Mouse (Mus musculus) embryonic facial prominence, embryonic 14.5 days (tissue): ENCODE data around the gene Rwdd2a. TPM values are rescaled to one million over a fixed set of nuclear protein-coding genes. Genes with fewer than 3 reads are reported as not detected.
A peak's percentile ranks its signal among the peaks of the same experiment; 100 is the strongest.

Experiments used
- ATAC-seq: fragments of 200-750 bp; cut with Nextera tagmentation; 2 replicates; pipeline ENCODE4 v1.8.0; 2017; ENCODE audit warnings: low read depth, moderate number of reproducible peaks, moderate TSS enrichment
- DNase-seq: peaks from one replicate; pipeline ENCODE4 v3.0.0-alpha.2; 2015; ENCODE audit warnings: low spot score
- H3K27ac ChIP-seq: fragments of 300-500 bp; sonication (generic); replicated peaks from 2 replicates; pipeline ENCODE4 v1.5.1; 2014; ENCODE audit warnings: low read depth, mild to moderate bottlenecking, low read length, moderate library complexity
- H3K27me3 ChIP-seq: fragments of 300-500 bp; sonication (generic); replicated peaks from 2 replicates; pipeline ENCODE4 v1.6.1; 2014; ENCODE audit warnings: low read length; ENCODE audit not compliant: control insufficient read depth, insufficient read depth
- H3K36me3 ChIP-seq: fragments of 300-500 bp; sonication (generic); 2 replicates; pipeline ENCODE4 v1.6.1; 2014; ENCODE audit warnings: low read length, mixed read lengths; ENCODE audit not compliant: control insufficient read depth, insufficient read depth
- H3K4me1 ChIP-seq: fragments of 300-500 bp; sonication (generic); 2 replicates; pipeline ENCODE4 v1.6.1; 2014; ENCODE audit warnings: antibody characterized with exemption, low read length; ENCODE audit not compliant: control insufficient read depth, insufficient read depth
- H3K4me2 ChIP-seq: fragments of 300-500 bp; sonication (generic); 2 replicates; pipeline ENCODE4 v1.6.1; 2014; ENCODE audit warnings: low read depth, mild to moderate bottlenecking, low read length, moderate library complexity, mixed read lengths
- H3K4me3 ChIP-seq: fragments of 300-500 bp; sonication (generic); 2 replicates; pipeline ENCODE4 v1.5.1; 2014; ENCODE audit warnings: low read depth, mild to moderate bottlenecking, low read length
- H3K9ac ChIP-seq: fragments of 300-500 bp; sonication (generic); 2 replicates; pipeline ENCODE4 v1.6.1; 2014; ENCODE audit warnings: low read depth, mild to moderate bottlenecking, low read length, moderate library complexity, mixed read lengths
- H3K9me3 ChIP-seq: fragments of 300-500 bp; sonication (generic); 2 replicates; pipeline ENCODE4 v1.6.1; 2016; ENCODE audit warnings: low read length; ENCODE audit not compliant: control insufficient read depth
- WGBS: fragments of 180-500 bp; shearing (Covaris S2); extraction: QIAGEN DNeasy Blood & Tissue Kit; methylation state at CpG from one replicate; pipeline ENCODE4 v1.1.7; 2014; 5-methylcytosine and 5-hydroxymethylcytosine counted together
- polyA plus RNA-seq: library from polyadenylated mRNA; unstranded; fragments of >200 nt; fragmentation: Nextera tagmentation; extraction: Ambion mirVana; gene quantifications from 2 replicates; pipeline ENCODE4 v1.2.1, GENCODE M21; 2014

Rwdd2a gene
- polyA plus RNA-seq, 1 experiment from 2014 or later: 3.6 TPM

- Histone ChIP-seq H3K4me2 (no peak overlapping the region), H3K36me3 (peaks cover 87% of the 10 kb centered on the region), H3K27me3 (no peaks in the 10 kb centered on the region), H3K4me1 (no peaks in the 10 kb centered on the region), H3K9me3 (no peaks in the 10 kb centered on the region), H3K9ac (no peak overlapping the region), H3K4me3 (no peak overlapping the region), H3K27ac (no peak overlapping the region)
- no peak for DNase-seq
- 94% methylated on average over 4 of the region's 4 CpGs for WGBS
- ATAC-seq: no peak
These were observed 17.1 kb upstream of the Rwdd2a start for GRCm38 (mm10) chr9:86554641-86555040.

GRCm38 (mm10) chr9:86560543-86560942 lies 11.2 kb upstream of the Rwdd2a start:
- DNase-seq (no peak), ATAC-seq (no peak)
- no peak overlapping the region for H3K9ac ChIP-seq
- peaks cover 86% of the 10 kb centered on the region for H3K36me3 ChIP-seq
- H3K27me3 ChIP-seq: no peaks in the 10 kb centered on the region
- H3K9me3 ChIP-seq: no peaks in the 10 kb centered on the region
- H3K4me2 ChIP-seq: no peak overlapping the region
- H3K4me1 ChIP-seq: no peaks in the 10 kb centered on the region
- no peak overlapping the region for H3K27ac ChIP-seq
- H3K4me3 ChIP-seq: no peak overlapping the region
- WGBS: 86% methylated on average over 3 of the region's 3 CpGs

GRCm38 (mm10) chr9:86569314-86569910 lies 2.4 kb upstream of the Rwdd2a start:
- Histone ChIP-seq H3K36me3 (peaks cover 49% of the 10 kb centered on the region), H3K4me1 (peaks cover 15% of the 10 kb centered on the region), H3K27ac (no peak overlapping the region), H3K27me3 (no peaks in the 10 kb centered on the region), H3K9ac (no peak overlapping the region), H3K4me2 (no peak overlapping the region), H3K4me3 (no peak overlapping the region), H3K9me3 (no peaks in the 10 kb centered on the region)
- 86% methylated on average over 3 of the region's 3 CpGs for WGBS
- ATAC-seq (no peak), DNase-seq (no peak)

- no peak overlapping the region for H3K27ac ChIP-seq
- DNase-seq (no peak), ATAC-seq (no peak)
- WGBS: 75% methylated on average over 10 of the region's 10 CpGs
- H3K9ac ChIP-seq: peak overlapping the region; percentile 82
- H3K9me3 ChIP-seq: no peaks in the 10 kb centered on the region
- peaks cover 39% of the 10 kb centered on the region for H3K36me3 ChIP-seq
- no peaks in the 10 kb centered on the region for H3K27me3 ChIP-seq
- H3K4me3 ChIP-seq: peak overlapping the region; percentile 81
- peaks cover 15% of the 10 kb centered on the region for H3K4me1 ChIP-seq
- H3K4me2 ChIP-seq: peak overlapping the region; percentile 99
These were observed 1.4 kb upstream of the Rwdd2a start for GRCm38 (mm10) chr9:86570261-86570890.

- DNase-seq: no peak
- peak overlapping the region; percentile 99 for H3K4me2 ChIP-seq
- ATAC-seq: no peak; the same call in 1 of the 2 replicates
- H3K36me3 ChIP-seq: peaks cover 33% of the 10 kb centered on the region
- WGBS: 13% methylated on average over 8 of the region's 8 CpGs
- peak overlapping the region; percentile 82 for H3K9ac ChIP-seq
- H3K4me1 ChIP-seq: peaks cover 15% of the 10 kb centered on the region
- H3K27me3 ChIP-seq: no peaks in the 10 kb centered on the region
- H3K9me3 ChIP-seq: no peaks in the 10 kb centered on the region
- peak overlapping the region; percentile 81 for H3K4me3 ChIP-seq
- no peak overlapping the region; the same call in 1 of the 2 replicates for H3K27ac ChIP-seq
These were observed 845 bp upstream of the Rwdd2a start for GRCm38 (mm10) chr9:86570946-86571345.

GRCm38 (mm10) chr9:86572196-86572595 lies 405 bp downstream of the Rwdd2a start:
- peak overlapping the region; percentile 81 for H3K4me3 ChIP-seq
- 0% methylated on average over 20 of the region's 25 CpGs for WGBS
- H3K9ac ChIP-seq: peak overlapping the region; percentile 82
- peak; percentile 16; the same call in 1 of the 2 replicates for ATAC-seq
- DNase-seq: no peak
- H3K4me2 ChIP-seq: peak overlapping the region; percentile 99
- peaks cover 23% of the 10 kb centered on the region for H3K36me3 ChIP-seq
- H3K4me1 ChIP-seq: peaks cover 15% of the 10 kb centered on the region
- no peak overlapping the region for H3K27ac ChIP-seq
- no peaks in the 10 kb centered on the region for H3K9me3 ChIP-seq
- no peaks in the 10 kb centered on the region for H3K27me3 ChIP-seq

- H3K9ac ChIP-seq: peak overlapping the region; percentile 82
- DNase-seq (peak; percentile 88), ATAC-seq (no peak)
- no peaks in the 10 kb centered on the region for H3K27me3 ChIP-seq
- peak overlapping the region; percentile 81 for H3K4me3 ChIP-seq
- 11% methylated on average over 13 of the region's 13 CpGs for WGBS
- H3K4me2 ChIP-seq: peak overlapping the region; percentile 99
- no peaks in the 10 kb centered on the region for H3K9me3 ChIP-seq
- H3K36me3 ChIP-seq: peaks cover 18% of the 10 kb centered on the region
- H3K4me1 ChIP-seq: peaks cover 15% of the 10 kb centered on the region
- H3K27ac ChIP-seq: no peak overlapping the region
These were observed 973 bp downstream of the Rwdd2a start for GRCm38 (mm10) chr9:86572636-86573291.

- no peaks in the 10 kb centered on the region for H3K9me3 ChIP-seq
- DNase-seq: no peak
- H3K4me3 ChIP-seq: no peak overlapping the region
- no peak overlapping the region for H3K27ac ChIP-seq
- peaks cover 9% of the 10 kb centered on the region; the same call in 1 of the 2 replicates for H3K36me3 ChIP-seq
- 75% methylated on average over 20 of the region's 20 CpGs for WGBS
- no peak for ATAC-seq
- H3K9ac ChIP-seq: no peak overlapping the region
- H3K4me2 ChIP-seq: no peak overlapping the region
- H3K4me1 ChIP-seq: peaks cover 15% of the 10 kb centered on the region
- no peaks in the 10 kb centered on the region for H3K27me3 ChIP-seq
These were observed 2.0 kb downstream of the Rwdd2a start for GRCm38 (mm10) chr9:86573616-86574303.
